Mouse (Mus musculus) adrenal gland, adult 10 weeks (tissue): ENCODE data around the gene Olfr450. TPM values are rescaled to one million over a fixed set of nuclear protein-coding genes. Genes with fewer than 3 reads are reported as not detected.

Experiments used
- polyA plus RNA-seq: library from polyadenylated mRNA; stranded (reverse); fragments of 350-450 nt; fragmentation: Illumina TruSeq; extraction: RNeasy Lipid Tissue Mini Kit (QIAGEN cat#74804); gene quantifications from one replicate; pipeline ENCODE4 v1.2.3, GENCODE M21; 2014; ENCODE audit warnings: low read depth, low replicate concordance

Olfr450 gene
- not detected for polyA plus RNA-seq

GRCm38 (mm10) chr6:42811639-42812038 lies at the start of gene Olfr450:
Olfr450 (plus strand) TSS chr6:42811939.

DNA sequence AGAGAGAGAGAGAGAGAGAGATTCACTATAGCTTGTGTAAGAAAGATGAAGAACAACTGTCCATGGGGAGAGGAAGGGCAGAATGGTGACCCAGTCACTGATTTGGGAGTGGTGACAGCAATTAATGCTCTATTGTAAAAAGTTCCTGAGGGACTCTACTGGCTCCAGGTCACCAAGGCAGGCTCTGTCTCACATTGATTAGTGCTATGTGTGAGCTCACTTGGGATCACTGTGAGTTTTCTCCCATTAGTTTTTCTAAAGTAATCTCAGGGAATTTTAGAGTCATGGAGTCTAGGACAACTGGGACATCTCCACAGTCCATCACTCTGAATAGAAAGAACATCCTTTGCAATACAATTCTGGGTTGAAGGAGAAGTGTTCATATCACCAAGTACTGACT lies 26.9 kb upstream of the Olfr450 start, which contains the start of gene Olfr452:
Gene Olfr452 (plus strand): TSS at position 301 of the 400 bp plus-strand sequence.

GRCm38 (mm10) chr6:42834084-42834483 lies 22.3 kb downstream of the Olfr450 start, which contains the start of gene Olfr449:
Olfr449 (plus strand) TSS chr6:42834384.

Other genes with a start within 250 kb of the Olfr450 start
- not detected for gene Tcaf3, start 214.2 kb upstream of the Olfr450 start, polyA plus RNA-seq
- gene Tcaf2, start 166.7 kb upstream of the Olfr450 start, polyA plus RNA-seq: 11.6 TPM
- gene Tcaf1, start 101.9 kb upstream of the Olfr450 start, polyA plus RNA-seq: 133 TPM
- gene Olfr453, start 72.6 kb upstream of the Olfr450 start, polyA plus RNA-seq: not detected
- not detected for gene Olfr38, start 55.5 kb upstream of the Olfr450 start, polyA plus RNA-seq
- not detected for gene Olfr452, start 26.8 kb upstream of the Olfr450 start, polyA plus RNA-seq
- gene Olfr449, start 22.4 kb downstream of the Olfr450 start, polyA plus RNA-seq: not detected
- not detected for gene Olfr448, start 78.5 kb downstream of the Olfr450 start, polyA plus RNA-seq
- not detected for gene Olfr447, start 96.9 kb downstream of the Olfr450 start, polyA plus RNA-seq
- not detected for gene Olfr446, start 109.4 kb downstream of the Olfr450 start, polyA plus RNA-seq
- not detected for gene Olfr444, start 137.1 kb downstream of the Olfr450 start, polyA plus RNA-seq